Mouse (Mus musculus): ENCODE data around the gene Lamc3. TPM values are rescaled to one million over a fixed set of nuclear protein-coding genes. Genes with fewer than 3 reads are reported as not detected.
A peak's percentile ranks its signal among the peaks of the same experiment; 100 is the strongest.

Gene Lamc3
- polyA plus RNA-seq, 1 experiment, result 0.02 TPM

- Histone ChIP-seq H3ac (ENCODE audit: control insufficient read depth, insufficient read length, low read depth) (no peak overlapping the region), H3K36me3 (ENCODE audit: control insufficient read depth, insufficient read depth) (no peaks in the 10 kb centered on the region), H3K79me3 (ENCODE audit: low read depth) (no peaks in the 10 kb centered on the region), H3K79me2 (ENCODE audit: control insufficient read depth, insufficient read depth) (no peaks in the 10 kb centered on the region), H3K27me3 (ENCODE audit: control insufficient read depth, insufficient read depth, insufficient read length) (no peaks in the 10 kb centered on the region), H3K4me3 (ENCODE audit: insufficient read depth, poor library complexity, severe bottlenecking) (no peak overlapping the region)
- TF ChIP-seq MYOD1 (IDR thresholded peaks at IDR 0.05; ENCODE audit: control insufficient read depth, insufficient read length, low read depth) (no peak), CEBPB (IDR thresholded peaks at IDR 0.05; ENCODE audit: low read depth) (no peak), MYOG (IDR thresholded peaks at IDR 0.05; ENCODE audit: control insufficient read depth, extremely low read depth, insufficient read length) (no peak), FOSL1 (IDR thresholded peaks at IDR 0.05; ENCODE audit: insufficient read depth, low read length, poor library complexity, severe bottlenecking) (no peak), USF1 (IDR thresholded peaks at IDR 0.05; ENCODE audit: low read depth) (no peak), MAX (IDR thresholded peaks at IDR 0.05) (no peak), CTCF (IDR thresholded peaks at IDR 0.05; ENCODE audit: control insufficient read depth, insufficient read depth, insufficient read length) (no peak)
These were observed 55.9 kb downstream of the Lamc3 start for GRCm38 (mm10) chr2:31943011-31943410.

GRCm38 (mm10) chr2:31945580-31945979 lies 58.5 kb downstream of the Lamc3 start:
- Histone ChIP-seq H3K27me3 (ENCODE audit: control insufficient read depth, insufficient read depth, insufficient read length) (no peaks in the 10 kb centered on the region), H3K36me3 (ENCODE audit: control insufficient read depth, insufficient read depth) (no peaks in the 10 kb centered on the region), H3K4me3 (ENCODE audit: insufficient read depth, poor library complexity, severe bottlenecking) (no peak overlapping the region), H3K79me3 (ENCODE audit: low read depth) (no peaks in the 10 kb centered on the region), H3ac (ENCODE audit: control insufficient read depth, insufficient read length, low read depth) (no peak overlapping the region), H3K79me2 (ENCODE audit: control insufficient read depth, insufficient read depth) (no peaks in the 10 kb centered on the region)
- TF ChIP-seq USF1 (IDR thresholded peaks at IDR 0.05; ENCODE audit: low read depth), result no peak

- Histone ChIP-seq H3K4me3 (ENCODE audit: insufficient read depth, poor library complexity, severe bottlenecking) (no peak overlapping the region), H3K27me3 (ENCODE audit: control insufficient read depth, insufficient read depth, insufficient read length) (no peaks in the 10 kb centered on the region)
- TF ChIP-seq MAX (IDR thresholded peaks at IDR 0.05) (peak; percentile 91), MYOG (IDR thresholded peaks at IDR 0.05; ENCODE audit: control insufficient read depth, extremely low read depth, insufficient read length) (no peak), MYOD1 (IDR thresholded peaks at IDR 0.05; ENCODE audit: control insufficient read depth, insufficient read length, low read depth) (peak; percentile 92), FOSL1 (IDR thresholded peaks at IDR 0.05; ENCODE audit: insufficient read depth, low read length, poor library complexity, severe bottlenecking) (peak; percentile 62), USF1 (IDR thresholded peaks at IDR 0.05; ENCODE audit: low read depth) (peak; percentile 56), CTCF (IDR thresholded peaks at IDR 0.05; ENCODE audit: control insufficient read depth, insufficient read depth, insufficient read length) (no peak)
These were observed 61.3 kb downstream of the Lamc3 start for GRCm38 (mm10) chr2:31948392-31948791.

GRCm38 (mm10) chr2:31948801-31949200 lies 61.7 kb downstream of the Lamc3 start:
- Histone ChIP-seq H3K79me3 (ENCODE audit: low read depth) (no peaks in the 10 kb centered on the region), H3K36me3 (ENCODE audit: control insufficient read depth, insufficient read depth) (no peaks in the 10 kb centered on the region), H3K79me2 (ENCODE audit: control insufficient read depth, insufficient read depth) (no peaks in the 10 kb centered on the region), H3K27me3 (ENCODE audit: control insufficient read depth, insufficient read depth, insufficient read length) (no peaks in the 10 kb centered on the region), H3ac (ENCODE audit: control insufficient read depth, insufficient read length, low read depth) (no peak overlapping the region), H3K4me3 (ENCODE audit: insufficient read depth, poor library complexity, severe bottlenecking) (no peak overlapping the region)
- no peak for TF ChIP-seq MAX (IDR thresholded peaks at IDR 0.05)
- no peak for TF ChIP-seq CTCF (IDR thresholded peaks at IDR 0.05; ENCODE audit: control insufficient read depth, insufficient read depth, insufficient read length)
- TF ChIP-seq MYOD1 (IDR thresholded peaks at IDR 0.05; ENCODE audit: control insufficient read depth, insufficient read length, low read depth), result no peak
- TF ChIP-seq CEBPB (IDR thresholded peaks at IDR 0.05; ENCODE audit: low read depth), result no peak
- no peak for TF ChIP-seq USF1 (IDR thresholded peaks at IDR 0.05; ENCODE audit: low read depth)
- TF ChIP-seq FOSL1 (IDR thresholded peaks at IDR 0.05; ENCODE audit: insufficient read depth, low read length, poor library complexity, severe bottlenecking), result no peak
- no peak for TF ChIP-seq MYOG (IDR thresholded peaks at IDR 0.05; ENCODE audit: control insufficient read depth, extremely low read depth, insufficient read length)

More at GRCm38 (mm10) chr2:31948392-31948791, 61.3 kb downstream of the Lamc3 start:
- no peaks in the 10 kb centered on the region for H3K79me3 ChIP-seq (ENCODE audit: low read depth)
- H3K36me3 ChIP-seq (ENCODE audit: control insufficient read depth, insufficient read depth), result no peaks in the 10 kb centered on the region
- H3K79me2 ChIP-seq (ENCODE audit: control insufficient read depth, insufficient read depth), result no peaks in the 10 kb centered on the region
- H3ac ChIP-seq (ENCODE audit: control insufficient read depth, insufficient read length, low read depth), result no peak overlapping the region

- TF ChIP-seq USF1 (IDR thresholded peaks at IDR 0.05; ENCODE audit: low read depth), result no peak
- no peak for TF ChIP-seq MYOD1 (IDR thresholded peaks at IDR 0.05; ENCODE audit: control insufficient read depth, insufficient read length, low read depth)
- TF ChIP-seq FOSL1 (IDR thresholded peaks at IDR 0.05; ENCODE audit: insufficient read depth, low read length, poor library complexity, severe bottlenecking), result no peak
- TF ChIP-seq MYOG (IDR thresholded peaks at IDR 0.05; ENCODE audit: control insufficient read depth, extremely low read depth, insufficient read length), result no peak
- no peak for TF ChIP-seq CEBPB (IDR thresholded peaks at IDR 0.05; ENCODE audit: low read depth)
- no peak for TF ChIP-seq CTCF (IDR thresholded peaks at IDR 0.05; ENCODE audit: control insufficient read depth, insufficient read depth, insufficient read length)
- TF ChIP-seq MAX (IDR thresholded peaks at IDR 0.05), result no peak
- H3K27me3 ChIP-seq (ENCODE audit: control insufficient read depth, insufficient read depth, insufficient read length), result no peaks in the 10 kb centered on the region
These were observed 63.2 kb downstream of the Lamc3 start, which contains the start of gene Aif1l for GRCm38 (mm10) chr2:31950058-31950871. Gene Aif1l, plus strand, starts transcription at chr2:31950139.

More at GRCm38 (mm10) chr2:31950058-31950871, 63.2 kb downstream of the Lamc3 start, which contains the start of gene Aif1l:
- Histone ChIP-seq H3K36me3 (ENCODE audit: control insufficient read depth, insufficient read depth) (no peaks in the 10 kb centered on the region), H3ac (ENCODE audit: control insufficient read depth, insufficient read length, low read depth) (peak within 1 kb of the TSS; percentile 64), H3K79me2 (ENCODE audit: control insufficient read depth, insufficient read depth) (no peaks in the 10 kb centered on the region), H3K79me3 (ENCODE audit: low read depth) (no peaks in the 10 kb centered on the region), H3K4me3 (ENCODE audit: insufficient read depth, poor library complexity, severe bottlenecking) (peak within 1 kb of the TSS; percentile 37)

Data from C2C12 (cell line).